Mouse (Mus musculus) layer of hippocampus, adult 18-20 months (tissue): ENCODE results near the gene Cacna2d2. TPM values are rescaled to one million over a fixed set of nuclear protein-coding genes. Genes with fewer than 3 reads are reported as not detected.
A peak's percentile ranks its signal among the peaks of the same experiment; 100 is the strongest.
"Not testable (repeated sequence)": the region's sequence is repeated elsewhere in the genome, so short reads cannot be mapped to it uniquely, and the experiment has no call there.

Source experiments
- DNase-seq, 2 experiments: peaks; one replicate each; pipeline ENCODE4 v3.0.0; 2022; ENCODE audit warnings: low spot score in 2 of 2
- total RNA-seq, 2 experiments: library from RNA; stranded (reverse); gene quantifications; 2 replicates each; pipeline ENCODE4 v1.2.3; 2021

Cacna2d2 gene
- total RNA-seq, 2 experiments from 2014 or later, result 15.1 to 17.7 TPM

DNA sequence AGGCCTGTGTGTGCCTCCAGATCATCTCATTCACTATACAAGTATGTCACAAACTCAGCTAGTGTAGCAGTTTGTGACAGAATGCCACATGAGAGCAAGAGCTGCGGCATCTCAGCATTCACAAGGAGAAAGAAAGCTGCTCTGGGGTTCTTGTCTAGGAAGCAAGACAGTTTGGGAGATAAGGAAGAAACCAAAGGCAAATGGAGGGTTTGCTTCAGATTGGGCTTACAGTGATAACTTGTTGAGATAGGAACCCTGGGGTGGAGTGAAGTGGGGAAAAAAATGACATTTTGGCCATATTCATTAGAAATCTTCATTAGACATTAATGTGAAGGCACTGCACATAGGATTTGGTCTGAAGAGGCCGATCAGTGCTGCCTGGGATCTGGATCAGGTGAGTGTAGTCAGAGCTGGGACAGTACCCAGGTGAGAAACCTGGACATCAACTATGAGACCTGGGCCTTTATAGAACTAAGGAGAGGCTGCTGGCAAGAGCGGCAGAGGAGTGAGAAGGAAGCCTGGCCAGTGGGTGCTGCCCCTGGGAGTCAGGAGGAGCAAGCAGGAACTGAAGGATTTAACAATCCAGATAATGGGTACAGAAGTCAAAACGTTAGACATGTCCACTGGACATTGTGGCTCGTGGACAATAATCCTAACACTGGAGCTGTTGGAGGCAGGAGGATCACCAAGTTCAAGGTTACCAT, 153.4 kb downstream of the Cacna2d2 start:
- DNase-seq, result no peak

- no peak for DNase-seq
Observed at GRCm38 (mm10) chr9:107553541-107554318, 154.3 kb downstream of the Cacna2d2 start.

- peak; percentile 93 to 96 for DNase-seq
Observed at GRCm38 (mm10) chr9:107554319-107554825, 155.0 kb downstream of the Cacna2d2 start.

GRCm38 (mm10) chr9:107555031-107555457, 155.6 kb downstream of the Cacna2d2 start:
- DNase-seq, result no peak

DNA sequence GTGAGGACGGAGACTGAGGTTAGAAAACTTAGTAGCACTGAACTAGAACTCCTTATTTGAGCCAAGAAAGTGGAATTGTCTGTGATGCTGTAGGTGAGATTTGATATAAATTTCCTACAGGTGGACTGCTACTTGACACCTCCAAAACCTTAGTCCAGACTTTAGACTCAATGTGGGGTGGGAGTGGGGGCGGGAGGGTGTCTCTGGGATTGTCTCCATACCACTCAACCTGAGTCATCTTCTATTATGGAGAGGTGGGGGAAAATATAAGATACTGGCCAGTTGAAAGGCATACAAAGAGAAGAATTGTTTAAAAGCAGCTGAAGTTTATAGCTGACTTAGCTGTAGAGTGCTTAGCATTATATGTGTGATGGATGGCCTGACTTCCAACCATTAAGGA, 156.3 kb downstream of the Cacna2d2 start:
- DNase-seq, result no peak

DNA sequence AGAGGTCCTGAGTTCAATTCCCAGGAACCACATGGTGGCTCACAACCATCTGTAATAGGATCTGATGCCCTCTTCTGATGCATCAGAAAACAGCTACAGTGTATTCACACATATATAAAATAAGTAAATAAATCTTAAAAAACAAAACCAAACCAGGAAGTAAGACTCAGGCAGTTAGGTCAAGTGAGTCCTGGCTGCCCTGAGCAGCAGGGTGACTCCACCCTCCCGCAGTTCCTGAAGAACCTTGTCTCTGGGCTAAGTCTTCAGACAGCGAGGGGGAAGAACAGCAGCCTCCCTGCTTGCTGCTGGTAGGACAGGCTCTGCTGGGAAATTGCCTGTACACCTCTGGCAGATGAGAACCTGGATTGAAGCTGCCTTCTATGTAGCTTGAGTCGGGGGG, 156.9 kb downstream of the Cacna2d2 start:
- DNase-seq, result no peak

- peak; percentile 95 to 98 for DNase-seq
Observed at GRCm38 (mm10) chr9:107563029-107563581, 163.7 kb downstream of the Cacna2d2 start, which contains the start of gene Tusc2. TSS of gene Tusc2 (plus strand) at chr9:107563255.

GRCm38 (mm10) chr9:107565556-107565955, 166.1 kb downstream of the Cacna2d2 start:
- not testable (repeated sequence) for DNase-seq

- DNase-seq, result peak in 1 of 2 experiments; percentile 79
Observed at GRCm38 (mm10) chr9:107566041-107566709, 166.8 kb downstream of the Cacna2d2 start.

- no peak for DNase-seq
Observed at GRCm38 (mm10) chr9:107566855-107567254, 167.4 kb downstream of the Cacna2d2 start.

GRCm38 (mm10) chr9:107567702-107568319, 168.4 kb downstream of the Cacna2d2 start, which contains the start of gene Hyal2:
TSS of gene Hyal2 (plus strand) at chr9:107567945.
- DNase-seq, result no peak

- peak in 1 of 2 experiments; percentile 84 for DNase-seq
Observed at GRCm38 (mm10) chr9:107568331-107569261, 169.2 kb downstream of the Cacna2d2 start.

DNA sequence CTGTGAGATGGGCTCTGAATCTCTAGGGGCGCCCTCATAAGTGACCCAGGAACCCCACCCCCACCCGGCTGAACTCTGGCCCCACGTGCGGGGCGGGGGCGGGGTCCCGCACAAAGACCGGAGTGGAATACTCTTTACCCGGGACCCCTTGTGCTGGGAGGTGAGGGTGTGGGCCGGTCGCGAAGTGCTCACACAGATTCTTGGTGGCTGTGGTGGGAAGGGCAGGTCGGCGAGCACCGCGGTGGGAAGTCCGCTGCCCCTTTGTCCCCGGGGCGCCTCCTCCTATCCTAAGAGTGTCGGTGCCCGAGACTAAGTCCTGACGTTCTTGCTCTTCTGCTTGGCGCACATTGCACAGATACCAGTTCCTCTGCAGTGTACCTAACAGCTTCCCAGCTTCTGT, 169.9 kb downstream of the Cacna2d2 start:
- DNase-seq, result no peak

DNA sequence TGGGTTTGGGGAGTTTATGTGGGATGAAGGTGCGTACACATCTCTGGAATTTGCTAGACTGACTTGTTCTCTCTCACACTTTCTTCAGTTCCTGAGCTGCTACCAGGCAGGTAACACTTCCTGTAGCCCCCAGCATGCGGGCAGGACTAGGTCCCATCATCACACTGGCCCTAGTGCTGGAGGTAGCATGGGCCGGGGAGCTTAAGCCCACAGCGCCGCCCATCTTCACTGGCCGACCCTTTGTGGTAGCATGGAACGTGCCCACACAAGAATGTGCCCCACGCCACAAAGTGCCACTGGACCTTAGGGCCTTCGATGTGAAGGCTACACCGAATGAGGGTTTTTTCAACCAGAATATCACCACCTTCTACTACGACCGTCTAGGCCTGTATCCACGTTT, 170.6 kb downstream of the Cacna2d2 start:
- DNase-seq, result no peak

GRCm38 (mm10) chr9:107570845-107571244, 171.4 kb downstream of the Cacna2d2 start:
- no peak for DNase-seq

DNA sequence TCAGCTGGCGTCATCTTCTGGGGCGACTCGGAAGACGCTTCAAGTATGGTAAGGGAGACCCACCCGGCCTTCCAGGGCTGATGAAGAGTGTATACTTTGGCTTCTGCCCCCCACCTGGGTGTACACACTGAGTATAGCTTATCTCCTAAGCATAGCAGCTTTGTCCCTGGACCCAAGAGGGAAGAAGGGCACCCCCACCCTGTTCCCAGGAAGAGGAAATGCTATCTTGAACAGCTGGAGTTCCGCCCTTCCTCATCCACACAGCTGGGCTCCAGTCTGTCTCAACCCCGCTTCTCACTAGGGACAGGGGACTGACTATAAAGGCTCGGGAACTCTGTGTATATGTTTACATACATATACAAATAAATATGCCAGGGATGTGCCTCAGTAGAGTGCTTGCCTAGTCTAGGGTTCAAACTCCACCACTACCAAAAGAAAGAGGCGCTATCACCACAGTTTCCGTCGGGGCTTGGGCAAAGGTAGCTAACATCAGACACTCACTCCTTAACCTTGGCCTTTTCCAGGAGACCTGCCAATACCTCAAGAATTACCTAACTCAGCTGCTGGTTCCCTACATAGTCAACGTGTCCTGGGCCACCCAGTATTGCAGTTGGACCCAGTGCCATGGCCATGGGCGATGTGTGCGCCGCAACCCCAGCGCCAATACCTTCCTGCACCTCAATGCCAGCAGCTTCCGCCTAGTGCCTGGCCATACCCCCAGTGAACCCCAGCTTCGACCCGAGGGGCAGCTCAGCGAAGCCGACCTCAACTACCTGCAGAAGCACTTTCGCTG, 172.3 kb downstream of the Cacna2d2 start:
- DNase-seq, result no peak

DNA sequence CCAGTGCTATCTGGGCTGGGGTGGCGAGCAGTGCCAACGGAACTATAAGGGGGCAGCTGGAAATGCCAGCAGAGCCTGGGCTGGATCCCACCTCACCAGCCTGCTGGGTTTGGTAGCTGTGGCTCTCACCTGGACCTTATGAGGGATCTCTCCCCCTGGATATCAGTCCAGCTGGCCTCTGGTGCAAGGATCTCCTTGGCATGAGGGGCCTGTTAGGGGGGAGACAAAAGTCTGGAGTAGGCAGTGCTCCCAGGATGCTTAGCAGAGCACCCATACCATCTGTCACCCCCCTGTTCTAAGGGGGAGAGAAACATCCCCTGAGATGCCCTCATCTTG, 172.9 kb downstream of the Cacna2d2 start:
- DNase-seq, result no peak

- DNase-seq, result not testable (repeated sequence)
Observed at GRCm38 (mm10) chr9:107573774-107574173, 174.4 kb downstream of the Cacna2d2 start.
